Mouse (Mus musculus) liver, embryonic 13.5 days (tissue): ENCODE data around the gene Edf1. TPM values are rescaled to one million over a fixed set of nuclear protein-coding genes. Genes with fewer than 3 reads are reported as not detected.

Experiments
- ATAC-seq: fragments of 200-750 bp; cut with Nextera tagmentation; 2 replicates; pipeline ENCODE4 v1.8.0; 2017; ENCODE audit warnings: low read depth, mild to moderate bottlenecking, moderate number of reproducible peaks, moderate library complexity
- DNase-seq: peaks from one replicate; pipeline ENCODE4 v3.0.0; 2022
- H3K27ac ChIP-seq: fragments of 300-500 bp; sonication (generic); 2 replicates; pipeline ENCODE4 v1.5.1; 2015; ENCODE audit warnings: moderate library complexity, mild to moderate bottlenecking, inconsistent platforms
- H3K27me3 ChIP-seq: fragments of 300-500 bp; sonication (generic); 2 replicates; pipeline ENCODE4 v1.6.1; 2015; ENCODE audit warnings: mild to moderate bottlenecking, inconsistent platforms
- H3K36me3 ChIP-seq: fragments of 300-500 bp; sonication (generic); 2 replicates; pipeline ENCODE4 v1.6.1; 2015; ENCODE audit warnings: mild to moderate bottlenecking, inconsistent platforms
- H3K4me1 ChIP-seq: fragments of 300-500 bp; sonication (generic); replicated peaks from 2 replicates; pipeline ENCODE4 v1.6.1; 2015; ENCODE audit warnings: inconsistent platforms
- H3K4me2 ChIP-seq: fragments of 300-500 bp; sonication (generic); 2 replicates; pipeline ENCODE4 v1.6.1; 2015; ENCODE audit warnings: inconsistent platforms, mild to moderate bottlenecking, moderate library complexity
- H3K4me3 ChIP-seq: fragments of 300-500 bp; sonication (generic); replicated peaks from 2 replicates; pipeline ENCODE4 v1.5.1; 2015; ENCODE audit warnings: mild to moderate bottlenecking, inconsistent platforms
- H3K9ac ChIP-seq: fragments of 300-500 bp; sonication (generic); 2 replicates; pipeline ENCODE4 v1.6.1; 2015; ENCODE audit warnings: mild to moderate bottlenecking, inconsistent platforms
- H3K9me3 ChIP-seq: fragments of 300-500 bp; sonication (generic); replicated peaks from 2 replicates; pipeline ENCODE4 v1.6.1; 2016; ENCODE audit warnings: inconsistent platforms
- WGBS: fragments of 180-500 bp; shearing (Covaris S2); methylation state at CpG from one replicate; pipeline ENCODE4 v1.1.7; 2015; ENCODE audit not compliant: insufficient replicate concordance; 5-methylcytosine and 5-hydroxymethylcytosine counted together
- polyA plus RNA-seq: library from polyadenylated mRNA; unstranded; fragments of >200 nt; fragmentation: Nextera tagmentation; extraction: Ambion mirVana; gene quantifications from 2 replicates; pipeline ENCODE4 v1.2.1, GENCODE M21; 2015

Edf1 gene
- polyA plus RNA-seq, 1 experiment from 2014 or later, result 275 TPM

GRCm38 (mm10) chr2:25577951-25578795 is 20.5 kb downstream of the Edf1 start:
- 7% methylated on average over 75 of the region's 75 CpGs for WGBS
- Histone ChIP-seq H3K27me3 (peaks cover 62% of the 10 kb centered on the region), H3K4me2 (peak overlapping the region; percentile 28), H3K4me1 (peaks cover 82% of the 10 kb centered on the region), H3K27ac (no peak overlapping the region), H3K9me3 (no peaks in the 10 kb centered on the region), H3K9ac (no peak overlapping the region), H3K36me3 (peaks cover 5% of the 10 kb centered on the region; the same call in 1 of the 2 replicates), H3K4me3 (peak overlapping the region; percentile 23)
- DNase-seq (no peak), ATAC-seq (no peak)

GRCm38 (mm10) chr2:25578796-25579736 is 21.4 kb downstream of the Edf1 start:
- Histone ChIP-seq H3K27me3 (peaks cover 62% of the 10 kb centered on the region), H3K27ac (no peak overlapping the region), H3K4me3 (peak overlapping the region; percentile 31), H3K9ac (no peak overlapping the region), H3K4me1 (peaks cover 80% of the 10 kb centered on the region), H3K9me3 (no peaks in the 10 kb centered on the region), H3K4me2 (peak overlapping the region; percentile 24), H3K36me3 (peaks cover 13% of the 10 kb centered on the region)
- 6% methylated on average over 77 of the region's 77 CpGs for WGBS
- ATAC-seq (no peak), DNase-seq (no peak)

- Histone ChIP-seq H3K27me3 (peaks cover 62% of the 10 kb centered on the region), H3K4me2 (peak overlapping the region; percentile 24), H3K4me1 (peaks cover 76% of the 10 kb centered on the region), H3K27ac (no peak overlapping the region), H3K9ac (no peak overlapping the region), H3K4me3 (peak overlapping the region; percentile 31), H3K9me3 (no peaks in the 10 kb centered on the region), H3K36me3 (peaks cover 22% of the 10 kb centered on the region)
- ATAC-seq, result no peak
- WGBS, result 5% methylated on average over 27 of the region's 27 CpGs
- no peak for DNase-seq
Observed at GRCm38 (mm10) chr2:25579737-25580460, 22.3 kb downstream of the Edf1 start.

GRCm38 (mm10) chr2:25580621-25581101 is 23.0 kb downstream of the Edf1 start:
- Histone ChIP-seq H3K4me2 (peak overlapping the region; percentile 65; the same call in 1 of the 2 replicates), H3K36me3 (peaks cover 29% of the 10 kb centered on the region), H3K27me3 (peaks cover 58% of the 10 kb centered on the region), H3K27ac (no peak overlapping the region), H3K4me1 (peaks cover 70% of the 10 kb centered on the region), H3K4me3 (no peak overlapping the region), H3K9ac (no peak overlapping the region), H3K9me3 (no peaks in the 10 kb centered on the region)
- DNase-seq (no peak), ATAC-seq (no peak)
- 19% methylated on average over 6 of the region's 6 CpGs for WGBS

GRCm38 (mm10) chr2:25581294-25581864 is 23.7 kb downstream of the Edf1 start, which contains the start of gene Ajm1:
Gene Ajm1 (minus strand): TSS chr2:25581757.
- Histone ChIP-seq H3K9ac (no peak within 1 kb of the TSS), H3K4me3 (peak within 1 kb of the TSS; percentile 32), H3K9me3 (no peaks in the 10 kb centered on the region), H3K27me3 (peaks cover 51% of the 10 kb centered on the region), H3K27ac (peak within 1 kb of the TSS; percentile 10; the same call in 1 of the 2 replicates), H3K36me3 (peaks cover 37% of the 10 kb centered on the region), H3K4me1 (peaks cover 65% of the 10 kb centered on the region), H3K4me2 (peak within 1 kb of the TSS; percentile 65)
- 4% methylated on average over 19 of the region's 19 CpGs for WGBS
- DNase-seq (peak; percentile 57), ATAC-seq (peak; percentile 68)

- 10% methylated on average over 6 of the region's 6 CpGs for WGBS
- Histone ChIP-seq H3K4me3 (no peak overlapping the region), H3K36me3 (peaks cover 42% of the 10 kb centered on the region), H3K27me3 (peaks cover 46% of the 10 kb centered on the region), H3K27ac (peak overlapping the region; percentile 10; the same call in 1 of the 2 replicates), H3K4me1 (peaks cover 65% of the 10 kb centered on the region), H3K9me3 (no peaks in the 10 kb centered on the region), H3K4me2 (peak overlapping the region; percentile 65; the same call in 1 of the 2 replicates), H3K9ac (no peak overlapping the region)
- ATAC-seq (peak; percentile 8; the same call in 1 of the 2 replicates), DNase-seq (no peak)
Observed at GRCm38 (mm10) chr2:25581901-25582301, 24.3 kb downstream of the Edf1 start.

GRCm38 (mm10) chr2:25582466-25583119 is 24.9 kb downstream of the Edf1 start:
- 43% methylated on average over 12 of the region's 12 CpGs for WGBS

GRCm38 (mm10) chr2:25583120-25583481 is 25.5 kb downstream of the Edf1 start:
- no peaks in the 10 kb centered on the region for H3K9me3 ChIP-seq
- DNase-seq, result no peak
- no peak overlapping the region for H3K4me3 ChIP-seq
- H3K27me3 ChIP-seq, result peaks cover 34% of the 10 kb centered on the region
- H3K4me1 ChIP-seq, result peaks cover 55% of the 10 kb centered on the region
- H3K9ac ChIP-seq, result no peak overlapping the region
- 75% methylated on average over 6 of the region's 6 CpGs for WGBS
- H3K4me2 ChIP-seq, result no peak overlapping the region
- H3K36me3 ChIP-seq, result peaks cover 54% of the 10 kb centered on the region
- no peak overlapping the region for H3K27ac ChIP-seq
- no peak for ATAC-seq

More at GRCm38 (mm10) chr2:25582466-25583119, 24.9 kb downstream of the Edf1 start:
- ATAC-seq (no peak), DNase-seq (no peak)
- Histone ChIP-seq H3K9ac (no peak overlapping the region), H3K27me3 (peaks cover 39% of the 10 kb centered on the region), H3K4me3 (no peak overlapping the region), H3K4me2 (no peak overlapping the region), H3K9me3 (no peaks in the 10 kb centered on the region), H3K27ac (no peak overlapping the region), H3K36me3 (peaks cover 49% of the 10 kb centered on the region), H3K4me1 (peaks cover 60% of the 10 kb centered on the region)

GRCm38 (mm10) chr2:25583571-25583970 is 25.9 kb downstream of the Edf1 start:
- DNase-seq (no peak), ATAC-seq (no peak)
- peaks cover 29% of the 10 kb centered on the region for H3K27me3 ChIP-seq
- no peaks in the 10 kb centered on the region for H3K9me3 ChIP-seq
- H3K4me2 ChIP-seq, result no peak overlapping the region
- peaks cover 50% of the 10 kb centered on the region for H3K4me1 ChIP-seq
- no peak overlapping the region for H3K9ac ChIP-seq
- H3K4me3 ChIP-seq, result no peak overlapping the region
- WGBS, result 58% methylated on average over 4 of the region's 4 CpGs
- H3K36me3 ChIP-seq, result peaks cover 59% of the 10 kb centered on the region
- H3K27ac ChIP-seq, result no peak overlapping the region

- H3K9ac ChIP-seq, result no peak overlapping the region
- WGBS, result 71% methylated on average over 3 of the region's 3 CpGs
- peaks cover 62% of the 10 kb centered on the region for H3K36me3 ChIP-seq
Observed at GRCm38 (mm10) chr2:25584152-25584551, 26.5 kb downstream of the Edf1 start.

More at GRCm38 (mm10) chr2:25584152-25584551, 26.5 kb downstream of the Edf1 start:
- no peak overlapping the region for H3K4me2 ChIP-seq
- H3K27me3 ChIP-seq, result peaks cover 23% of the 10 kb centered on the region
- no peak for DNase-seq
- ATAC-seq, result no peak
- H3K9me3 ChIP-seq, result no peaks in the 10 kb centered on the region
- no peak overlapping the region for H3K4me3 ChIP-seq
- H3K27ac ChIP-seq, result no peak overlapping the region
- H3K4me1 ChIP-seq, result peaks cover 44% of the 10 kb centered on the region
